Mouse (Mus musculus) cerebellum, postnatal 36 days (tissue): Measurements from ENCODE around the gene Med29.

Source experiments
- DNase-seq, 2 experiments: peaks; one replicate each; pipeline ENCODE4 v3.0.0; 2021 to 2022; ENCODE audit warnings: mixed read lengths in 2 of 2

Med29 gene

DNA sequence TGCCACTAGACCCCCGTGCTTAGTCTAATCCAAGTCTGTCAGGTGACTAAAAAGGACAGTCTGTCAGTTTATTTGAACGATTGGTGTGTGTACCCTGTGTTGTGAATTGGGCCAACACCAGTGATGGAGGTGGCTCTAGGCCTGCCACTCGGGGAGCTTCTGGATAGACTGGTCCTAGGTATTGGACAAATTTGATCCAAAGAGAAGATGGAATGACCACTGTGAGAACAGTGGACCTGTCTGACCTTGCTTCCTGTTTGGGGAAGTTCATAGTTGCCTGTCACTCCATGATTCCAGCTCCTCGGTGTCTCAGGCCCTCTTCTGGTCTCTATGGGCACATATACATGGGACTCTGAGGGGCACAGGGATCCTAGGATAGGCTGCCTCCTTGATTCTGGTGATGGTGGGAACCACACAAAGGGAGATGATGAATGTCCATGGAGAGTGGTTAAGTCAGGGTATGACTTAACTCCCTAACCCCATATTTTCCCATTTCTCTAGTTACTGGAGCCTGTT lies 40.8 kb downstream of the Med29 start:
- no peak for DNase-seq

DNA sequence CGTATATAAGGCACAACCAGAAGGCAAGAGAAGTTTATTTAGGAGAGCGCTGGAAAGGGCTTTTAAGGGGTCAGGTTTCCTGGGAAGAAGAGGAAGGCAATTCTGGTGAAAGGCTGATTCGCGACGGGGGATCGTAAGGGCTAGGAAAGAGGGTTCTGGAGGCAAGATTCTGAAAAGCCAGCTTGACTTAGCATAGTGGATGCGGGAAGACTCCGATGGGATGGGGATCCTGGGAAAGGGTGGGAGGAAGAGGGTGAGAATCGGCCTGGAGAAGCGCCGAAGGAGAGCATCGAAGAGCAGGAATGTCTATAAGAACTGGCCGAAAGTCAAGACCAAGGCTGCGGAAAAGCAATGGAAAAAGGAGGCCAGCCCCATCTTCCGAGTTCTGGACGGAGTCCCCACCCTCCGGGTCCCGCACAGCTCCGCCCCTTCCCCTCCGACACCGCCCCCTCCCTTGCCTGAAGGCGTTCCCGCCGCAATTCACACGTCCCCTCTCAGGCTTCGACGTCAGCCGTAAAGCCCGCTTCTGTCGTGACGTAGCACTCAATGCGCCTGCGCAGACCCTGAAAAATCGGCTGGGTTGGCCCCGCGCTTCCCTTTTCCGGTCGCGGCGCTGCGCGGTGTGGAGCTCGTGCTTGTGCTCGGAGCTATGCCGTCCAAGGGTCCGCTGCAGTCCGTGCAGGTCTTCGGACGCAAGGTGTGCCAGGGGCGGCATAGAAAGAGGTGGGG lies 42.2 kb downstream of the Med29 start, which contains the start of gene Rps16:
Rps16 (plus strand) TSS at position 498 of the 729 bp plus-strand sequence.
- peak; percentile 97 to 98 for DNase-seq

DNA sequence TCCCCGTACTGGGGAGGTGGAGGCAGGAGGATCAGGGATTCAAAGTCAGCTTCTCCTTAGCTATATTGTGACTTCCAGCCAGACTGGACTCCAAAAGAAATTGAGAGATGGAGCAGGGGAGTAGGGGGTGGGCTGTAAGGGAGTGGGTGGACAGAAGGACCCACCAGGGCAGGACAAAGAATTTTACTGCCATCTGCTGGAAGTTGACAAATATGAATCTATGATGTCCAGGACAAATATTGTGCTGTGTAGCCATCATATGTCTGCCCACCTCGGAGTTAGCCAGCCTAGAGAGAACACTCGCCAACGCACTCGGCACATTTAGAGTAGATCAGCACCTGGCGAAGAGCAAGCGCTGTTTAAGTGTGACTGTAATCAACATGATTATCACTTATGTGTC lies 43.9 kb downstream of the Med29 start:
- DNase-seq = no peak

DNA sequence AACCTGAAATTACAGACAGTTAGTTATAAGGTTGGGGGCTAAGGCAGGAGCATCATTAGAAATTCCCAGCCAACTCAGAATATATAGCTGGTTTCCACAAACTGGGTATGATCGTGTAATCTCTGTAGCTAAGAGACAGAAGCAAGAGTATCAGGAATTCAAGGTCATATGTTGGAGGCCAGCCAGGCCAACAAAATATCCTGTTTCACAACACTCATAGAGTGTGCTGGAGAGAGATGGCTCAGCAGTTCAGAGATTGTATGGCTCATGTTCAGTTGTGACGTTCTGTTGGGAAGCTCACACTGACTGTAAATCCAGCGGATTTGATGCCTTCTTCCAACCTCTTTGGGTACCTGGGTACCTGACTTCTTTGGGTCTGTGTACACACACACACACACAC lies 44.8 kb downstream of the Med29 start:
- no peak for DNase-seq

DNA sequence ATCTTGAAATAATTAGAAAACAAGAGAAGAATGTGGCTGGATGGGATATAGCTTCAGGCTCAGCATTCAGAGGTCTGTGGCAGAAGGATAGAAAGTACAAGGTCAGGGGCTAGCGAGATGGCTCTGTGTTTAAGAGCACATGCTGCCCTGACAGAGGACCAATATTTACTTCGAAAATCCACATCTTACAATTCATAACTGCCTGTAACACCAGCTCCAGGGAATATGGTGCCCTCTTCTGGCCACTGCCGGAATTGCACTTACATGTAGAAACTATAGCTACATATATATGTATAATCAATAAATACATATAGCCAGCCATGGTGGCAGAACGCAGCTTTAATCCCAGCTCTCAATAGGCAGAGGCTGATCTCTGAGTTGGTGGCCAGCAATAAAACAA lies 47.9 kb downstream of the Med29 start:
- peak; percentile 73 to 77 for DNase-seq

DNA sequence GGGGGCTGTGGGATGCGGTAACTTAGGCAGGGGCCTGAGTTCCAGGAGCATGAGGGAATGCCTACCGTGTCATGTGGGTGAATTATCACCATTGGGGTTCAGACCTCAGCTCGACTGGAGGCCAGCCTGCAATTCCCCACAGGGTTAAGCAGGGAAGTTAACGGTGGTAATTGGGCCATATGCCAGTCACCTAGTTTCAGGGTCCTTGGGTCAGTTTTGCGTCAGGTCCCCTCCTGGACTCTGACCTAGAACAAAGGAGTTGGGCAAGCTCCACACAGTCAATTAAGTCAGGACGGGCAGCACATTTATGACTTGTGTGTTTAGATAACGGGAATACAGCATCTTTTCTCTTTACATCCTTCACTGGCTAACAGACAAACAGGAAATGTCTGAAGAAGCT lies 51.1 kb downstream of the Med29 start:
- no peak for DNase-seq

DNA sequence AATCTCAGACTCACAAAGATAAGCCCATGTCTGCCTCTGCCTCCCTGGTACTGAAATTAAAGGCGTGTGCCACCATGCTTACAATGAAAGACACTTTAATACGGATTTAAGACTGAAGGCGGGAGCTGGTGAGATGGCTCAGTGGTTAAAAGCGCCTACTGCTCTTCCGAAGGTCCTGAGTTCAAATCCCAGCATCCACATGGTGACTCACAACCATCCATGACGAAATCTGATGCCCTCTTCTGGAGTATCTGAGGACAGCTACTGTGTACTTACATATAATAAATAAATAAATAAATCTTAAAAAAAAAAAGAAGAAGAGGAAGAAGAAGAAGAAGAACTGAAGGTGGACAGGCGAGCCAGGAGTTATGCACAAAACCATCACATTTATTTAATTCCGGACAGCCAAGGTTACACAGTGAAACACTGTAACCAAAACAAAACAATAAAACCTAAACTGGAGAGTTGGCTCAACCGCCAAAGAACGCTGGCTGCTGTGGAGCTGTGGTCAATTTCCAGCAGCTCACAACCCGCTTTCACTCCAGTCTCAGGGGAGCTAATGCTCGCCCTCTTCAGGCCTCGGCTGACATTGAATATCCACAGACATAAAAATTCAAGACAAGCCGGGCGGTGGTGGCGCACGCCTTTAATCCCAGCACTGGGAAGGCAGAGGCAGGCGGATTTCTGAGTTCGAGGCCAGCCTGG lies 53.1 kb downstream of the Med29 start:
- peak; percentile 28 to 37 for DNase-seq

DNA sequence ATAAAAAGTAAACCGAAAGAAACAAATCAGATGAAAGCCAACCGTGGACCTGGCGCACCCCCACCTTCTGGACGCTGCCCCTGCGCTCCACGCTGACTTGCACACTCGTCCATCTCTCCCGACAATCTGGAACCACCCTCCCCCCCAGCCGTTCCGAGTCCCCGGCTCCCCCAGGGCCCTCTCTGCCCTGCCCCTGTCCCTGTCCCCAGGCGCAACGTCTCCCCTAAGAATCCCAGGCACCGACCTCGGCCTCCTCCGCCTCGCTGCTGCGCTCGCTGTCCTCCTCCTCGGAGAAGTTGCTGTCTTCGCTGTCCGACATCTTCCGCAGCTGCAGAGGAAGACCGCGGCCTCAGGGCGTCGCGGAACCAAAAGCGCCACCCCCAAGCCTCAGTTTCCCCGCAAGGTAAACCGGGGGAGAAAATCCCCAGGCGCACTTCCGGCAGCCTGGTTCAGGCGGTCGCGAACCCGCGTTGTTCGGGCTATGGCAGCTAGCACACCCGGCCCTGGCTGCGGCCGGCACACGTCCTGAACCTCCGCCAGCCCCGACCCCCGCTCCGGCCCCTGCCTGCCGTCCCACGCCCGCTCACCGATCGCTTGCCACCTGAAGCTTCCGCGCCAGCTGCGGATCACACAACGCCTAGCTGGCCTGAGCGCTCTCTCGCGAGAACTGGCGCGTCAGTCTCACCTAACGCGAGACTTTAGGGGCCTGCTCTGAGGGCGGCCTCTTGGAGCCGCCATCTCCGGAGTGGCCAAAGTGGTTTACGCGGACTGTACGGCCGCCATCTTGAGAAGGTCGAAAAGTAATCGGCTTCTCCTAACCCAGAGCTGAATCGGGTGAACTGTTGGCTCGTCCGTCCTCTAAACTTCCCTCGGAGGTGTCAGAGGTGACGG lies 54.2 kb downstream of the Med29 start, which contains the start of gene Supt5:
Supt5 (minus strand) TSS at position 639 of the 891 bp plus-strand sequence.
- DNase-seq = peak; percentile 95 to 96
